Mouse (Mus musculus) forebrain, embryonic 15.5 days (tissue): ENCODE results near the gene Gm9495. TPM values are rescaled to one million over a fixed set of nuclear protein-coding genes. Genes with fewer than 3 reads are reported as not detected.
"Not testable (repeated sequence)": the region's sequence is repeated elsewhere in the genome, so short reads cannot be mapped to it uniquely, and the experiment has no call there.

Experiments used
- ATAC-seq: fragments of 200-750 bp; cut with Nextera tagmentation; replicated peaks from 2 replicates; pipeline ENCODE4 v1.8.0; 2017; ENCODE audit warnings: mild to moderate bottlenecking, moderate TSS enrichment, moderate library complexity
- H3K27ac ChIP-seq: fragments of 300-500 bp; sonication (generic); replicated peaks from 2 replicates; pipeline ENCODE4 v1.5.1; 2015; ENCODE audit warnings: mild to moderate bottlenecking, inconsistent platforms
- H3K27me3 ChIP-seq: fragments of 300-500 bp; sonication (generic); 2 replicates; pipeline ENCODE4 v1.6.1; 2015; ENCODE audit warnings: inconsistent platforms
- H3K36me3 ChIP-seq: fragments of 300-500 bp; sonication (generic); 2 replicates; pipeline ENCODE4 v1.6.1; 2015; ENCODE audit warnings: mild to moderate bottlenecking, inconsistent platforms
- H3K4me1 ChIP-seq: fragments of 300-500 bp; sonication (generic); 2 replicates; pipeline ENCODE4 v1.6.1; 2015; ENCODE audit warnings: inconsistent platforms
- H3K4me2 ChIP-seq: fragments of 300-500 bp; sonication (generic); replicated peaks from 2 replicates; pipeline ENCODE4 v1.6.1; 2015; ENCODE audit warnings: mild to moderate bottlenecking, inconsistent platforms
- H3K4me3 ChIP-seq: fragments of 300-500 bp; sonication (generic); 2 replicates; pipeline ENCODE4 v1.5.1; 2015; ENCODE audit warnings: mild to moderate bottlenecking, inconsistent platforms
- H3K9ac ChIP-seq: fragments of 300-500 bp; sonication (generic); replicated peaks from 2 replicates; pipeline ENCODE4 v1.6.1; 2015; ENCODE audit warnings: mild to moderate bottlenecking, inconsistent platforms
- H3K9me3 ChIP-seq: fragments of 300-500 bp; sonication (generic); 2 replicates; pipeline ENCODE4 v1.6.1; 2016; ENCODE audit warnings: inconsistent platforms
- WGBS: fragments of 180-500 bp; shearing (Covaris S2); methylation state at CpG from one replicate; pipeline ENCODE4 v1.1.7; 2015; ENCODE audit warnings: mixed read lengths; 5-methylcytosine and 5-hydroxymethylcytosine counted together
- polyA plus RNA-seq: library from polyadenylated mRNA; unstranded; fragments of >200 nt; fragmentation: Nextera tagmentation; extraction: Ambion mirVana; gene quantifications from 2 replicates; pipeline ENCODE4 v1.2.1, GENCODE M21; 2015

The Gm9495 gene
- polyA plus RNA-seq: not detected in 2 replicates

- not testable (repeated sequence) for H3K27ac ChIP-seq, H3K9me3 ChIP-seq, H3K4me3 ChIP-seq, ATAC-seq, H3K4me2 ChIP-seq, H3K4me1 ChIP-seq, H3K36me3 ChIP-seq, H3K27me3 ChIP-seq, H3K9ac ChIP-seq
- WGBS: 74% methylated on average over 2 of the region's 3 CpGs
Measured at GRCm38 (mm10) chr8:69453465-69453864, at the start of gene Gm9495. TSS of gene Gm9495 (minus strand) at chr8:69453565.

- not testable (repeated sequence) for H3K4me2 ChIP-seq, H3K9ac ChIP-seq, ATAC-seq, H3K36me3 ChIP-seq, H3K4me3 ChIP-seq, H3K27ac ChIP-seq, H3K27me3 ChIP-seq, H3K4me1 ChIP-seq, H3K9me3 ChIP-seq
- 67% methylated on average over 3 of the region's 3 CpGs for WGBS
Measured at GRCm38 (mm10) chr8:69474946-69475345, 21.6 kb upstream of the Gm9495 start.

GRCm38 (mm10) chr8:69420018-69420417, 33.3 kb downstream of the Gm9495 start:
- not testable (repeated sequence) for H3K27ac ChIP-seq, H3K4me1 ChIP-seq, H3K9ac ChIP-seq, H3K9me3 ChIP-seq, H3K4me2 ChIP-seq, H3K36me3 ChIP-seq, H3K27me3 ChIP-seq, H3K4me3 ChIP-seq, ATAC-seq
- WGBS: 84% methylated on average over 3 of the region's 3 CpGs

GRCm38 (mm10) chr8:69414326-69414725, 39.0 kb downstream of the Gm9495 start:
- no peak for ATAC-seq
- Histone ChIP-seq H3K9ac (no peak overlapping the region), H3K4me3 (no peak overlapping the region), H3K27me3 (no peaks in the 10 kb centered on the region), H3K4me1 (no peaks in the 10 kb centered on the region), H3K36me3 (no peaks in the 10 kb centered on the region), H3K9me3 (no peaks in the 10 kb centered on the region), H3K4me2 (no peak overlapping the region), H3K27ac (no peak overlapping the region)
- WGBS: 94% methylated on average over 1 of the region's 1 CpGs

- no peak overlapping the region for H3K4me3 ChIP-seq
- no peak for ATAC-seq
- H3K27me3 ChIP-seq: no peaks in the 10 kb centered on the region
- no peaks in the 10 kb centered on the region for H3K9me3 ChIP-seq
- H3K27ac ChIP-seq: no peak overlapping the region
- 0 out of 2 replicates have a peak, but pooled peaks cover under 1% of the 10 kb centered on the region for H3K4me1 ChIP-seq
- WGBS: 95% methylated on average over 6 of the region's 6 CpGs
- H3K9ac ChIP-seq: no peak overlapping the region
- H3K4me2 ChIP-seq: no peak overlapping the region
- no peaks in the 10 kb centered on the region for H3K36me3 ChIP-seq
Measured at GRCm38 (mm10) chr8:69404768-69405167, 48.6 kb downstream of the Gm9495 start.

- no peak for ATAC-seq
- H3K4me3 ChIP-seq: peak overlapping the region; percentile 48
- no peaks in the 10 kb centered on the region for H3K36me3 ChIP-seq
- H3K27ac ChIP-seq: no peak overlapping the region
- no peak overlapping the region for H3K9ac ChIP-seq
- no peaks in the 10 kb centered on the region for H3K27me3 ChIP-seq
- no peaks in the 10 kb centered on the region for H3K9me3 ChIP-seq
- 66% methylated on average over 4 of the region's 4 CpGs for WGBS
- peaks cover 10% of the 10 kb centered on the region for H3K4me1 ChIP-seq
- H3K4me2 ChIP-seq: peak overlapping the region; percentile 63
Measured at GRCm38 (mm10) chr8:69399956-69400443, 53.4 kb downstream of the Gm9495 start.

GRCm38 (mm10) chr8:69399181-69399955, 54.0 kb downstream of the Gm9495 start:
- Histone ChIP-seq H3K36me3 (no peaks in the 10 kb centered on the region), H3K4me1 (peaks cover 17% of the 10 kb centered on the region), H3K9me3 (no peaks in the 10 kb centered on the region), H3K27ac (no peak overlapping the region), H3K9ac (peak overlapping the region; percentile 56), H3K4me3 (peak overlapping the region; percentile 48), H3K27me3 (no peaks in the 10 kb centered on the region), H3K4me2 (peak overlapping the region; percentile 63)
- peak; percentile 12 for ATAC-seq
- WGBS: 20% methylated on average over 42 of the region's 43 CpGs

GRCm38 (mm10) chr8:69396196-69396595, 57.2 kb downstream of the Gm9495 start:
- no peak for ATAC-seq
- H3K9me3 ChIP-seq: peaks cover 13% of the 10 kb centered on the region
- no peaks in the 10 kb centered on the region for H3K27me3 ChIP-seq
- H3K9ac ChIP-seq: no peak overlapping the region; the same call in 1 of the 2 replicates
- H3K36me3 ChIP-seq: peaks cover 15% of the 10 kb centered on the region
- peaks cover 17% of the 10 kb centered on the region for H3K4me1 ChIP-seq
- H3K4me3 ChIP-seq: no peak overlapping the region; the same call in 1 of the 2 replicates
- 75% methylated on average over 6 of the region's 6 CpGs for WGBS
- peak overlapping the region; percentile 43; the same call in 1 of the 2 replicates for H3K4me2 ChIP-seq
- no peak overlapping the region for H3K27ac ChIP-seq

- Histone ChIP-seq H3K9me3 (peaks cover 17% of the 10 kb centered on the region), H3K4me1 (peaks cover 17% of the 10 kb centered on the region), H3K4me2 (peak overlapping the region; percentile 43), H3K27ac (peak overlapping the region; percentile 98), H3K4me3 (peak overlapping the region; percentile 72), H3K9ac (peak overlapping the region; percentile 91), H3K36me3 (peaks cover 16% of the 10 kb centered on the region), H3K27me3 (no peaks in the 10 kb centered on the region)
- peak; percentile 100 for ATAC-seq
- WGBS: under 1% methylated on average over 26 of the region's 26 CpGs
Measured at GRCm38 (mm10) chr8:69395050-69395789, 58.1 kb downstream of the Gm9495 start.

GRCm38 (mm10) chr8:69384361-69384760, 69.0 kb downstream of the Gm9495 start:
- WGBS: 97% methylated on average over 6 of the region's 6 CpGs
- H3K36me3 ChIP-seq: peaks cover 36% of the 10 kb centered on the region
- no peak for ATAC-seq
- no peaks in the 10 kb centered on the region for H3K4me1 ChIP-seq
- no peak overlapping the region for H3K9ac ChIP-seq
- peaks cover 41% of the 10 kb centered on the region for H3K9me3 ChIP-seq
- no peak overlapping the region for H3K27ac ChIP-seq
- no peak overlapping the region for H3K4me3 ChIP-seq
- no peak overlapping the region for H3K4me2 ChIP-seq
- no peaks in the 10 kb centered on the region for H3K27me3 ChIP-seq
